Mouse (Mus musculus): ENCODE measurements at regions not wholly inside any gene's neighbourhood (a gene's known extent, or its start where the extent isn't known, plus 50 kb on each side); places are given as distances from the start of the nearest gene placed in this dataset.
A peak's percentile ranks its signal among the peaks of the same experiment; 100 is the strongest.
"Not testable (repeated sequence)": the region's sequence is repeated elsewhere in the genome, so short reads cannot be mapped to it uniquely, and the experiment has no call there.

DNA sequence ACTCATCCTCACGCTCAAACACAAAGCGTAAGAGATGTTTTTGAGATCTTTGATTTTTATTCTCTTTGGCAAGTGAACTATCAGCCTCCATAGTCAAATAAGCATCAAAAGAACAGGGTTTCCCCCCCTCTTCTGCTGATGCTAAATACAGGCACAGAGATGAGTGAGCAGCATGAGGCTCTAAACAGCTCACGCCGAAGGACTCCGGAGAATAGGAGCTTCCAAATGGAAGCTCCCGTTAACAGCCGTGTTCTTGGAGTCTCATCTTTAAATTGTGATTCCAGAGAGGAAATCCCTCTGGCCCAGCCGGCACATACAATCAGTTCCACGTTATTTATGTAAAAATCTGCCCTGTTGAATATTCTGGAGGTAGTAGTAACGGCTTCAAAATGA, 161.1 kb downstream of the Srek1 start:
- H3K27ac ChIP-seq = no peak overlapping the region
- ATAC-seq (replicated peaks; ENCODE audit: low FRiP score) = no peak
- WGBS = 84% methylated on average over 10 of the region's 10 CpGs
- no peak overlapping the region for H3K9ac ChIP-seq
- H3K27me3 ChIP-seq = peaks cover 12% of the 10 kb centered on the region; the same call in 1 of the 2 replicates
- H3K9me3 ChIP-seq (replicated peaks) = no peaks in the 10 kb centered on the region
- no peak overlapping the region for H3K4me2 ChIP-seq
- H3K36me3 ChIP-seq = no peaks in the 10 kb centered on the region
- H3K4me1 ChIP-seq = 0 out of 2 replicates have a peak, but pooled peaks cover 5% of the 10 kb centered on the region
- H3K4me3 ChIP-seq (replicated peaks) = no peak overlapping the region

DNA sequence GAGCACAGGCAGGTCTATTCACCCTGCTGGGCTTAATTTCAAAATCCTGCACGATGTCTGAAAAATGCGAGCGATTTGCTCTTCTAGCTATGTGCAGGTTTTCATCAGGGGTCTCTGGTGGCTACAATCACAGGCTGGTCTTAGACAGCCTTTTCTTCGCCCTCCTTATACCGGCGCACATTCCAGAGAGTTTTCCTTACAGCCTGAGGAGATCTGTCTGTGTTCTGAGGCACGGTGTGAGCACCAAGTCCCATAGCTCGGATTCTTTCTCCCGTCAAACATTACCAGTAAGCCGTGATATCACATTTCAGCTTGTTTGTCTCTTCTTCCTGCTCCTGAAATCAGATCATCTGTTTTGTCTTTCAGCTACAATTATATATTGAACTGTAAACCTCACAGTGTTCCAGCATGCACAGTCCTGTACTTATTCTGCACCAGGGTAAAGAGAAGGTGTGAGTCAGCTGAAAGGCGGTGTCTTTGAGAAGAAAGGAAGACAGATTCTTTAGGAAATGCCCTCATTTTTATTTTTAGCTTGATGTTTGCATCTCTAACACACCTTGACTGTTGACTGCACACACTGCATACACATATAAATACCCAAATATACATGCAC, 161.6 kb downstream of the Srek1 start:
- peaks cover 12% of the 10 kb centered on the region; the same call in 1 of the 2 replicates for H3K27me3 ChIP-seq
- H3K9me3 ChIP-seq (replicated peaks) = no peaks in the 10 kb centered on the region
- WGBS = 52% methylated on average over 11 of the region's 11 CpGs
- H3K27ac ChIP-seq = no peak overlapping the region
- no peak overlapping the region for H3K4me3 ChIP-seq (replicated peaks)
- H3K4me2 ChIP-seq = 0 out of 2 replicates have a peak overlapping the region, but pooled peaks have one; percentile 6
- no peak overlapping the region for H3K9ac ChIP-seq
- 0 out of 2 replicates have a peak, but pooled peaks cover 5% of the 10 kb centered on the region for H3K4me1 ChIP-seq
- no peaks in the 10 kb centered on the region for H3K36me3 ChIP-seq
- ATAC-seq (replicated peaks; ENCODE audit: low FRiP score) = no peak

DNA sequence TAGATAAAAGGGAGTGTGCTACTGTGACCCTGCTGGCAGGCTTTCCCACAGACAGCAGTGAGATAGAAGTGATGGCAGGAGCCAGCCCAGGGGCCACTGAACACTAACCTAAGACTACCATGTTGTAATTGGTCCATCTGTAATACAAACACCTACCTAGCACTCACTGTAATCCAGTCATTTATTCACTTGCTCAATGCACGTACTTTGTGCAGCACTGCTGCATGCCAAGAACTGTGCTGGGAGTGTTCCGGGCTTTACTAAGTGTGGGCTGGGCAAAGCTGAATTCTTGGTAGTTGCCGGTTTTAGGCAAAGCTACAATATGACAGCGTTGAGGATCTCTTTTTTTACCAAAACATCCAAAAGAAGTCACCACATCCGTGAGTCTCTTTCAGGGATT, 172.1 kb downstream of the Srek1 start:
- Histone ChIP-seq H3K4me1 (no peaks in the 10 kb centered on the region), H3K36me3 (no peaks in the 10 kb centered on the region), H3K27ac (no peak overlapping the region), H3K27me3 (no peaks in the 10 kb centered on the region), H3K9me3 (replicated peaks) (no peaks in the 10 kb centered on the region), H3K9ac (no peak overlapping the region), H3K4me2 (no peak overlapping the region), H3K4me3 (replicated peaks) (no peak overlapping the region)
- 90% methylated on average over 5 of the region's 5 CpGs for WGBS
- no peak for ATAC-seq (replicated peaks; ENCODE audit: low FRiP score)

DNA sequence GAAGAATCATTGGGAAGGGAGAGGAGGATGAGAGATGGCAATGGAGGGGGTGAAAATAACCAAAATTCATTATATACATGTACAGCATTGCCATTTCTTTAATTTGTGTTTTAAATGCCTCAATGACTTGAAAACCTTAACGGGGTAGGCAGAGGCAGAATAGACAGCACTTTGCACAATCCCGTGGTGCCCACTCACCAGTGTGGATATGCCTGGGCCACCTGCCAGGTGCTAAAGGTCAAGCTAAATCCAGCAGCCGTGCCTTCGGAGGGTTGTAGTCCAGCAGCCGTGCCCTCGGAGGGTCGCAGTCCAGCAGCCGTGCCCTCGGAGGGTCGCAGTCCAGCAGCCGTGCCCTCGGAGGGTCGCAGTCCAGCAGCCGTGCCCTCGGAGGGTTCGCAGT, 182.0 kb downstream of the Srek1 start:
- H3K9ac ChIP-seq = no peak overlapping the region
- WGBS = 60% methylated on average over 16 of the region's 16 CpGs
- no peaks in the 10 kb centered on the region for H3K4me1 ChIP-seq
- no peaks in the 10 kb centered on the region for H3K36me3 ChIP-seq
- no peaks in the 10 kb centered on the region for H3K27me3 ChIP-seq
- no peak overlapping the region for H3K4me2 ChIP-seq
- no peak overlapping the region for H3K4me3 ChIP-seq (replicated peaks)
- no peak for ATAC-seq (replicated peaks; ENCODE audit: low FRiP score)
- no peak overlapping the region for H3K27ac ChIP-seq
- no peaks in the 10 kb centered on the region for H3K9me3 ChIP-seq (replicated peaks)

DNA sequence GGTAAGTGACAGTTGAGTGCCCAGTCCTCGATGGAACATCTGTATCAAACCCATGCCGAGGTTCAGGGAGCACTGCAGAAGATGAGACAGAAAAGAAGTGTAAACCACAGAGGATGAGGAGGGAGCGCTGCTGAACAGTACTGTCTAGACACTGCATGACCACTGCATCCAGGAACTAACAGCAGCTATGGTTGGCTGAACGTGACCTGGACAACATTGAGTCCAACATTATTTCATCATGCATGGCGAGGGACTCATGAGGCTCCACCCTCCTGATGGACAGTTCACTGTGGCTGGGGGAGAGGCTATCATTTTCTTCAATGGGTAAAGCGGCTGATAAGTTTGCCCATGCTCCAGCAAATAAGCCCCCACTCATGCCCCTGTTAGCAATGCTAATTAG, 182.5 kb downstream of the Srek1 start:
- H3K4me1 ChIP-seq = no peaks in the 10 kb centered on the region
- H3K4me2 ChIP-seq = no peak overlapping the region
- 79% methylated on average over 6 of the region's 6 CpGs for WGBS
- no peaks in the 10 kb centered on the region for H3K36me3 ChIP-seq
- no peaks in the 10 kb centered on the region for H3K27me3 ChIP-seq
- no peak overlapping the region for H3K9ac ChIP-seq
- no peak for ATAC-seq (replicated peaks; ENCODE audit: low FRiP score)
- no peak overlapping the region for H3K27ac ChIP-seq
- H3K4me3 ChIP-seq (replicated peaks) = no peak overlapping the region
- H3K9me3 ChIP-seq (replicated peaks) = no peaks in the 10 kb centered on the region

DNA sequence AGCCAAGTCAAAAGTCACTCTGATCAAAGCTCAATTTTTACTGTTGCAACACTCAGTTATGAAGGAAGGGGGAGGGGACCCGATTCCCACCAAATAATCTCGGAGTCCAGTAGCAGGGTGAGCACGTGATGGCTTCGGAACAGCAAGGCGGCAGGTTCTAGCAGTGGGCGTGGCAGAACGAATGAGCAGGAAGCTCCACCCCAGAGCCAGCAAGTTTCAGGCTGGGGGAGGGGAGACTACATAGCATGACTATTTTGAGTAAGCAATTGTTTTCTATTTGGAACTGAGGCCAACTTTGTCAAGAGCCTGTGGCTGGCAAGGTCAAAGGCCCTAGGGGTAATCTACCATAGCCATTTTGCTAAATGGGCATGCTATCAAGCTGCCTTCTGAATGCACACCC, 183.0 kb downstream of the Srek1 start:
- not testable (repeated sequence) for H3K9ac ChIP-seq; H3K36me3 ChIP-seq; H3K4me3 ChIP-seq (replicated peaks); H3K4me1 ChIP-seq; ATAC-seq (replicated peaks; ENCODE audit: low FRiP score); H3K9me3 ChIP-seq (replicated peaks); H3K4me2 ChIP-seq; H3K27ac ChIP-seq; H3K27me3 ChIP-seq
- WGBS = 69% methylated on average over 7 of the region's 7 CpGs

DNA sequence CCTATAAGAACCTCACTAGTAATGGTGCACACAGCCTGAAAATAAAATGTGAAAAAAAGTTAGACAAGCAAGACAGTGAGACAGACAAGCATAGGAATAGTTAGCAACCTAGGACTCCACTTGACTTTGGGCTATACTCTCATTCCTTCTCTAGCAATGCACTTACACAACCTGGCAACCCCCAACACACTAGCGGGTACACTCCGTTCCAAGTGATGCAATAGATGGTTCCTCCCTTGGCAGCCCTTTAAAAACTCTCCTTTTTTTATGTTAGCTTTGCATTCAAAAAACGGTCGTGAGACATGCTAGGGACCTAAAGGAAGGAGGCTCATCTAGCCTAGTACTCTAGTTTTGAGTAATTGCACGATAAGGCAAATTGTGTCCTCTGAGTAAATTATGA, 184.8 kb downstream of the Srek1 start:
- no peak overlapping the region for H3K9ac ChIP-seq
- no peak overlapping the region for H3K4me3 ChIP-seq (replicated peaks)
- ATAC-seq (replicated peaks; ENCODE audit: low FRiP score) = no peak
- H3K27ac ChIP-seq = no peak overlapping the region
- H3K4me1 ChIP-seq = no peaks in the 10 kb centered on the region
- WGBS = 94% methylated on average over 5 of the region's 5 CpGs
- no peaks in the 10 kb centered on the region for H3K27me3 ChIP-seq
- H3K36me3 ChIP-seq = no peaks in the 10 kb centered on the region
- H3K9me3 ChIP-seq (replicated peaks) = no peaks in the 10 kb centered on the region
- no peak overlapping the region for H3K4me2 ChIP-seq

DNA sequence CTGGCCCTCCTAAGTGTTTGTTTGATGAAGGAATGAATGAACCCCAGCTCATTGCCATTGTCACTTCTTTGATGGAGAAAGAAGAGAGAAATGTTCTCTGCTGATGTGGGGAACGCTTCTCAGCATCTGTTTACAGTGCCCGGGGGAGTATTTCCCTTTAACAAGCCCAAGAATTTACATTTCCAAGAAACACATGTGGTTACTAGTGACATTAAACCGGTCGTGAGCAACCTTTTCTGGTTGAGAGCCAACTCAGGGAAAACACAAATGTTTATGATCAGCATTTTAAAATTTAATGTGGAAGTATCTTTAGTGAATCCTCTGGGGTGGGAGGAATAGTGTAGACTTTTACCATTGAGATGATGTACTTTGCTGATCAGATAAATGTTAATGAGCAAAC, 197.6 kb downstream of the Srek1 start:
- H3K4me2 ChIP-seq = no peak overlapping the region
- no peak overlapping the region for H3K4me3 ChIP-seq (replicated peaks)
- H3K27me3 ChIP-seq = no peaks in the 10 kb centered on the region
- no peaks in the 10 kb centered on the region for H3K9me3 ChIP-seq (replicated peaks)
- H3K27ac ChIP-seq = no peak overlapping the region
- no peaks in the 10 kb centered on the region for H3K36me3 ChIP-seq
- ATAC-seq (replicated peaks; ENCODE audit: low FRiP score) = no peak
- no peaks in the 10 kb centered on the region for H3K4me1 ChIP-seq
- WGBS = 42% methylated on average over 4 of the region's 4 CpGs
- no peak overlapping the region for H3K9ac ChIP-seq

DNA sequence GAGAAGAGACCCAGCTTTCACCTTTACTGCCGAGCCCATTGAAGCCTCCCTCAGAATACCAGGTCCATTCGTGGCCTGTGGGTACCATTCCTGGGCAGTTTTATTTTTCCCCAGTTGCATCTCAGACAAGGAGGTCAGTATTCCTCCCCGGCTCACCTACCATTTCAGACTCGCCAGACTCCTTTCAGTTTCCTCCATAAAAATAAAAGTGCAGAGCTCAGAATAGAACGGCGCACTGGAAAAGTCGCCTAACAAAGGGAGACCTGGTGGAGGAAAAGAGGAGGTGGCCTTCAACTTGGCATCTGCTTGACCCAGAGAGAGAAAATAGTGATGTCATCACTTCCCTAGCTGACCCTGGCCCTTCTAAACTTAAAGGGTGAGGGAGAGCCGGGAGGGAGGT, 209.7 kb downstream of the Srek1 start:
- Histone ChIP-seq H3K9ac (no peak overlapping the region), H3K27ac (no peak overlapping the region), H3K36me3 (no peaks in the 10 kb centered on the region), H3K4me2 (no peak overlapping the region), H3K9me3 (replicated peaks) (no peaks in the 10 kb centered on the region), H3K4me3 (replicated peaks) (no peak overlapping the region), H3K27me3 (no peaks in the 10 kb centered on the region), H3K4me1 (0 out of 2 replicates have a peak, but pooled peaks cover 4% of the 10 kb centered on the region)
- 52% methylated on average over 8 of the region's 8 CpGs for whole genome bisulfite sequencing
- no peak for ATAC-seq (replicated peaks; ENCODE audit: low FRiP score)

DNA sequence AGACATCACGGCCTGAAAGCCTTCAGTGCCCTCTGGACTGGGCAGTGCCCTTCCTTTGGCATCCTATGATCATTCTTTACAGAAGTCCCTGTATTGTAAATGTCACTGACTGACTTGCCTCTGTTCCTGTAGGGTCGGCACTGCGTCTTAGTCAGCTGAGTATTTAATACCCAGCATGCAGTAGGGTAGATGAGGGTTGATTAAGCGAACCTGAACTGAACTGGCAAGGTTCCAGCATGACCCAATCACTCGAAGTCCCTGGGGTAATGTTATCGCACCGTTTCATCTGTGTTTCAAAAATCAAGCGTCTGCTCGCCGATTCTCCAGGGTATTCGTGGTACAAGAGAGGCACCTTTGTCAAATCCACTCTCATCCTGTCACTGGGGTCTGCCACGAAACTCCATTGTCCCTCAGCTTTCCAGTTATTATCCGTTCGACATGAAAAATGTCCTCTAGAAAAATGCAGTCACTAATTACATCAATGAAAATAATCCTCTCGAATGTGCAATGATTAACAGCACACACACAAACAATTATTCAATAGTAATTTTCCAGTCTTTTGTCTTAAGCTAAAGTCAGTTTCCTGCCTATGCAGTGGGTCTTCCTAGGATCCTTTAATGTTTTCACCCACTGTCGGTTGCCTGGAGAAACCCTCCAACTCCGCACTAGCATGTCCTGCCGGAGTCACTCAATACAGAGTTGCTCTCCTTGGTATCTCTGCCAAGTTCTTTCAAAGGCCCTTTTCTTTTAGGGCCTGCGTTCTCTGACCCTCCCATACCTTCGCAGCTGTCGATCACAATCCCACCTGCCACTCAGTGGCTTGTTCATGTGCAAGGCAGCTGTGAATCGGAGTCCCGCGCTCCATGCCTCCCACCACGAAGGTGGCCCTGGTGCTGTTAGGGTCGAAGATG, 212.4 kb downstream of the Srek1 start:
- ATAC-seq (replicated peaks; ENCODE audit: low FRiP score) = no peak
- 0 out of 2 replicates have a peak, but pooled peaks cover 4% of the 10 kb centered on the region for H3K4me1 ChIP-seq
- no peaks in the 10 kb centered on the region for H3K36me3 ChIP-seq
- no peak overlapping the region for H3K27ac ChIP-seq
- no peaks in the 10 kb centered on the region for H3K9me3 ChIP-seq (replicated peaks)
- no peaks in the 10 kb centered on the region for H3K27me3 ChIP-seq
- no peak overlapping the region for H3K4me2 ChIP-seq
- no peak overlapping the region for H3K9ac ChIP-seq
- WGBS = 75% methylated on average over 26 of the region's 26 CpGs
- no peak overlapping the region for H3K4me3 ChIP-seq (replicated peaks)

DNA sequence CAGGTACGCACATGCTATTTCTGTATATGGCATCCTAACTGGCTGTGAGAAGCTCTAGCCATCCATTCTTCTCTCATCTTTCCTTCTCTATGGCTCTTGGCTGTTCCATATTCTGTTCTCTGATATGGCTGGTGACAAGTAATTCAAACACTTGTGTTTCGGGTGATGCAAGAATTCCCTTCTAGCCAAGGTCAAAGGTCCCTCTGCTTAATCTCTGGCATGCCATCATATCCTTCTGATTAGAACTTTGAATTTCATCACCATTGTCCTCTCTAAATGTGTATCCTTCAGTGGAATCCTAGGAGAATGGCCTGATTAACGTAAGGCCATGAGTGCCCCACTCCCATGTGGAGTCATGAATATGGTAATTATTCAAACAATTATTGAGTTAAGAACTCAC, 215.5 kb downstream of the Srek1 start:
- ATAC-seq (replicated peaks; ENCODE audit: low FRiP score) = no peak
- Histone ChIP-seq H3K4me1 (no peaks in the 10 kb centered on the region), H3K9me3 (replicated peaks) (no peaks in the 10 kb centered on the region), H3K27me3 (no peaks in the 10 kb centered on the region), H3K9ac (no peak overlapping the region), H3K27ac (no peak overlapping the region), H3K4me2 (no peak overlapping the region), H3K36me3 (no peaks in the 10 kb centered on the region), H3K4me3 (replicated peaks) (no peak overlapping the region)
- WGBS = 94% methylated on average over 3 of the region's 3 CpGs

DNA sequence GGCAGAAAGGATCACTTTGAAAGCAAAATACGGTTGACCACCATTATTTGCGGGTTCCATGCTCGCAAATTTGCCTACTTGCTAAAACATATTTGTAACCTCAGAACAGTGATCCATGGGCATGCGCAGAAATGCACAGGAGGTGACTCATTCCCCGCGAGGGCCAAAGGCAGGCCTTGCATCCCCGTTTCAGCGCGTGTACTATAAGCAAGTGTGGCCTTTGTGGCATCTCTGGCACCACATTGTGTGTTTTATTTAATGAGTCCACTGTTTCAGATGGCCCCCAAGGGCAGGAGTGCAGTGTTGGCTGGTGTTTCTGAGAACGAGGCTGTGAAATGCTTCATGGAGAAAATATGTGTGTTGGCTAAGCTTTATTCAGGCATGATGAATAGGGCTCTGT, 205.3 kb upstream of the Mast4 start:
- Histone ChIP-seq H3K4me3 (replicated peaks) (no peak overlapping the region), H3K27me3 (no peaks in the 10 kb centered on the region), H3K4me2 (peak overlapping the region; percentile 25), H3K27ac (no peak overlapping the region), H3K9ac (no peak overlapping the region), H3K4me1 (0 out of 2 replicates have a peak, but pooled peaks cover 4% of the 10 kb centered on the region), H3K36me3 (no peaks in the 10 kb centered on the region), H3K9me3 (replicated peaks) (no peaks in the 10 kb centered on the region)
- 64% methylated on average over 10 of the region's 10 CpGs for WGBS
- ATAC-seq (replicated peaks; ENCODE audit: low FRiP score) = no peak
